In the genomic region with DNA sequence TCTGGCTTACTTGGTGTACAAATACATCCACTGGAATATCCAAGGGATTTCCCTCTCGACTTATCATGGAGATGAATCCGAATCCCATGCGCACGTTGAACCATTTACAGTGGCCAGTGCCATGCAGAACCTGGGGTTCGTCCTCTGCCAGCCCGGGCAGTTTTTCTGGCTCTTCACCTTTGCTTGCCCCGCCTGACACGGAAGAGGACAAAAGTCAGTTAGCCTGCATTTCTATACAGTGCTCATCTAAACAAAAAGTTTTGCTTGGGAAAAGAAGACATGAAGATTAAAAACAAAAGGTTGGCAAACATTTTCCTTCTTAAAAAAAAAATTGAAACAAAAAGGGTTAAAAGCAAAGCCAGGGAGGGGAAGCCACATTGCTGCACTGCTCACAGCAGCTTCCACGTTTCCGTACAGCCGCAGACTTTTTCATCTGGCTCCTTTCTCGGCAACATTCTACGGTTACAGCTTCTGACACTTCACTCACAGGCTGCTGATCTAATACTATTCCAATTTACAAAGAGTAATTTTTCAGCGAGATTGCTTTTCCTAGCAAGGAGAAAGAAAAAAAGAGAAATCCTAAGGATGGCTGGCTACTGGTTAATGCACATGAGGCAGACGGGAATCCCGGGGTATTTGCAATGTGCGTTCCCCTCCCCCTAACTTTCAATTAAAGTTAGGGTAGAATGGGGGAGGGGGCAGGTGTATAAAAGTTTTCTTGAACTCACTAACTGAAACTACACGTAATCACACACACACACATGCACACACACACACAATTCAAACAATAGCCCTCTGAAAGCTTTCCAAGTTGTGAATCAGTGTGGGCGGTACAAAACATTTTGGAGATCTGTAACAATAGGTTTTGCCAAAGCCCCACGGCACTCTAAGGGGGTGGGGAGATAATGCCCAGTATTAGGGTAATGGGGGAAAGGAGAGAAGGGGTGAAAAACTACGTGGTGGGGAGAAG, we compare ENCODE assay signal across 9 mouse cellular contexts. TPM values are rescaled to one million over a fixed set of nuclear protein-coding genes. Genes with fewer than 3 reads are reported as not detected.
DNase-seq lines count a peak whose midpoint lies in the region; ATAC-seq and TF ChIP-seq lines count a peak whose summit lies in the region.
"Had no signal": no experiment of that assay in that cellular context is flagged by ENCODE, and none has a peak within 500 bp of the region (broad histone marks: within the 10 kb centered on the region; RNA-seq: fewer than 3 reads in every experiment).

No protein-coding gene starts in this region.

- intact Hi-C loops in heart, adult 2 months (cut with DNase I): no loop called here
- intact Hi-C loops in heart, postnatal 25 days (cut with DNase I): no loop called here
- intact Hi-C loops in left cerebral cortex, postnatal 14 days (cut with DNase I): no loop called here

- H3K4me3 ChIP-seq in heart, adult 2 months: peak overlapping the region; percentile 30
- H3K4me3 ChIP-seq in hindbrain, embryonic 16.5 days (ENCODE audit: low read length): peak overlapping the region; percentile 36
- peak overlapping the region; percentile 27 for H3K4me3 ChIP-seq in midbrain, postnatal 0 days (ENCODE audit: low read depth, low read length)

- H3K27ac ChIP-seq in heart, adult 2 months: no peak overlapping the region
- no peak overlapping the region for H3K27ac ChIP-seq in hindbrain, embryonic 16.5 days (ENCODE audit: low read depth, low read length)
- no peak overlapping the region for H3K27ac ChIP-seq in midbrain, postnatal 0 days (ENCODE audit: low read depth, low read length)

- H3K4me2 ChIP-seq in hindbrain, embryonic 16.5 days (ENCODE audit: low read length): peak overlapping the region; percentile 62
- H3K4me2 ChIP-seq in midbrain, postnatal 0 days (ENCODE audit: low read depth, low read length, poor library complexity, severe bottlenecking): peak overlapping the region; percentile 37

- TF ChIP-seq EP300 in heart, adult 2 months (IDR thresholded peaks at IDR 0.05; ENCODE audit: insufficient read depth, low read depth, low read length): no peak

- H3K36me3 ChIP-seq in heart, adult 2 months (ENCODE audit: control insufficient read depth, insufficient read depth, low read length): no peaks in the 10 kb centered on the region
- H3K36me3 ChIP-seq in hindbrain, embryonic 16.5 days (ENCODE audit: control insufficient read depth, insufficient read depth, low read length): no peaks in the 10 kb centered on the region
- no peaks in the 10 kb centered on the region for H3K36me3 ChIP-seq in midbrain, postnatal 0 days (ENCODE audit: insufficient read depth, low read length)

- peak; percentile 59 for ATAC-seq in hindbrain, embryonic 16.5 days
- ATAC-seq in midbrain, postnatal 0 days (ENCODE audit: low FRiP score): no peak
- no peak for ATAC-seq in frontal cortex, adult (ENCODE audit: low TSS enrichment)

- WGBS in heart, adult 2 months: 3% methylated on average over 21 of the region's 21 CpGs
- 5% methylated on average over 21 of the region's 21 CpGs for WGBS in hindbrain, embryonic 16.5 days
- 19% methylated on average over 21 of the region's 21 CpGs for WGBS in midbrain, postnatal 0 days

- no peaks in the 10 kb centered on the region for H3K9me3 ChIP-seq in hindbrain, embryonic 16.5 days (ENCODE audit: control insufficient read depth, low read length)
- H3K9me3 ChIP-seq in midbrain, postnatal 0 days (ENCODE audit: low read length): no peaks in the 10 kb centered on the region

- no peak for TF ChIP-seq POLR2A in heart, adult 2 months (IDR thresholded peaks at IDR 0.05; ENCODE audit: insufficient read depth, low read depth, low read length)

- H3K27me3 ChIP-seq in heart, adult 2 months (ENCODE audit: control insufficient read depth, insufficient read depth, low read length): peaks cover 5% of the 10 kb centered on the region
- peaks cover 5% of the 10 kb centered on the region; the same call in 1 of the 2 replicates for H3K27me3 ChIP-seq in hindbrain, embryonic 16.5 days (replicated peaks; ENCODE audit: control insufficient read depth, insufficient read depth, low read length)
- peaks cover 6% of the 10 kb centered on the region for H3K27me3 ChIP-seq in midbrain, postnatal 0 days (ENCODE audit: insufficient read depth, low read length)

- no peaks in the 10 kb centered on the region for H3K79me2 ChIP-seq in heart, adult 2 months (replicated peaks; ENCODE audit: control insufficient read depth, insufficient read depth, low read length)

- DNase-seq in heart, adult 2 months: no peak
- no peak for DNase-seq in heart, postnatal 25 days (ENCODE audit: low spot score)
- DNase-seq in embryo, embryonic 9.5 days (ENCODE audit: extremely low spot score): peak; percentile 76
- peak; percentile 2 for DNase-seq in midbrain, postnatal 0 days (ENCODE audit: low spot score)
- DNase-seq in right cerebral cortex, postnatal 25 days: no peak
- DNase-seq in left cerebral cortex, postnatal 14 days (ENCODE audit: low spot score in 2 of 2): no peak

- no peak overlapping the region for H3K9ac ChIP-seq in heart, adult 2 months (ENCODE audit: low read depth, low read length)
- H3K9ac ChIP-seq in hindbrain, embryonic 16.5 days (ENCODE audit: low read depth, low read length): peak overlapping the region; percentile 38; the same call in 1 of the 2 replicates
- H3K9ac ChIP-seq in midbrain, postnatal 0 days (replicated peaks; ENCODE audit: low read length, poor library complexity, severe bottlenecking): no peak overlapping the region

- no peaks in the 10 kb centered on the region for H3K4me1 ChIP-seq in heart, adult 2 months (ENCODE audit: control insufficient read depth, insufficient read depth, low read length)
- peaks cover 5% of the 10 kb centered on the region for H3K4me1 ChIP-seq in hindbrain, embryonic 16.5 days (ENCODE audit: control insufficient read depth, insufficient read depth, low read depth, low read length)
- H3K4me1 ChIP-seq in midbrain, postnatal 0 days (ENCODE audit: insufficient read depth, low read length): no peaks in the 10 kb centered on the region

- TF ChIP-seq CTCF in heart, adult 2 months (IDR thresholded peaks at IDR 0.05): no peak
- no peak for TF ChIP-seq CTCF in midbrain, postnatal 0 days (IDR thresholded peaks at IDR 0.05)

RNA-seq across cellular contexts. Expression of gene Lin28b, which starts 16.9 kb away (rescaled TPM):
- total RNA-seq in heart, adult 2 months (2021): under 1 TPM in 1 of 2 experiments, not detected in 1; 0.16 TPM
- polyA plus RNA-seq in heart, adult 2 months (2012; rRNA removed): 0.06 and 0.09 TPM in 2 replicates
- total RNA-seq in heart, postnatal 25 days (2021): under 1 TPM; 0.11 to 0.18 TPM
- polyA plus RNA-seq in hindbrain, embryonic 16.5 days (2015; fragmentation: Nextera tagmentation; extraction: Ambion mirVana): 6.2 and 7.0 TPM in 2 replicates
- 9.0 and 14.6 TPM in 2 replicates for total RNA-seq in midbrain, postnatal 0 days (2014; rRNA removed)
- polyA plus RNA-seq in midbrain, postnatal 0 days (2015; fragmentation: Nextera tagmentation; extraction: Ambion mirVana): 3.7 and 4.4 TPM in 2 replicates
- total RNA-seq in left cerebral cortex, postnatal 14 days (2021): 1 to 10 TPM; 3.1 to 3.3 TPM
- polyA plus RNA-seq: gonadal fat pad, adult 2 months had no signal

Comparison
In these comparisons a context has a peak if more than half of its experiments do, and no peak if none do; other contexts are left out.
1. DNase-seq: peak in embryo, embryonic 9.5 days (single experiment) and midbrain, postnatal 0 days (single experiment); none in heart, adult 2 months (0 of 2), heart, postnatal 25 days (single experiment), right cerebral cortex, postnatal 25 days (single experiment) and left cerebral cortex, postnatal 14 days (0 of 2).
2. Peak in every context shown above with its lines, with median percentiles within 50 percentile points of each other: H3K4me3 ChIP-seq.